Mouse (Mus musculus) heart, postnatal 4 days (tissue): Measurements from ENCODE around the gene Epb41l4b. TPM values are rescaled to one million over a fixed set of nuclear protein-coding genes. Genes with fewer than 3 reads are reported as not detected.

Experiments
- DNase-seq: peaks from one replicate; pipeline ENCODE4 v3.0.0; 2021
- total RNA-seq, 2 experiments: library from RNA; stranded (reverse); gene quantifications; 2 replicates each; pipeline ENCODE4 v1.2.3; 2021

Gene Epb41l4b
- 1 to 10 TPM; 4.9 to 5.4 TPM for total RNA-seq

DNA sequence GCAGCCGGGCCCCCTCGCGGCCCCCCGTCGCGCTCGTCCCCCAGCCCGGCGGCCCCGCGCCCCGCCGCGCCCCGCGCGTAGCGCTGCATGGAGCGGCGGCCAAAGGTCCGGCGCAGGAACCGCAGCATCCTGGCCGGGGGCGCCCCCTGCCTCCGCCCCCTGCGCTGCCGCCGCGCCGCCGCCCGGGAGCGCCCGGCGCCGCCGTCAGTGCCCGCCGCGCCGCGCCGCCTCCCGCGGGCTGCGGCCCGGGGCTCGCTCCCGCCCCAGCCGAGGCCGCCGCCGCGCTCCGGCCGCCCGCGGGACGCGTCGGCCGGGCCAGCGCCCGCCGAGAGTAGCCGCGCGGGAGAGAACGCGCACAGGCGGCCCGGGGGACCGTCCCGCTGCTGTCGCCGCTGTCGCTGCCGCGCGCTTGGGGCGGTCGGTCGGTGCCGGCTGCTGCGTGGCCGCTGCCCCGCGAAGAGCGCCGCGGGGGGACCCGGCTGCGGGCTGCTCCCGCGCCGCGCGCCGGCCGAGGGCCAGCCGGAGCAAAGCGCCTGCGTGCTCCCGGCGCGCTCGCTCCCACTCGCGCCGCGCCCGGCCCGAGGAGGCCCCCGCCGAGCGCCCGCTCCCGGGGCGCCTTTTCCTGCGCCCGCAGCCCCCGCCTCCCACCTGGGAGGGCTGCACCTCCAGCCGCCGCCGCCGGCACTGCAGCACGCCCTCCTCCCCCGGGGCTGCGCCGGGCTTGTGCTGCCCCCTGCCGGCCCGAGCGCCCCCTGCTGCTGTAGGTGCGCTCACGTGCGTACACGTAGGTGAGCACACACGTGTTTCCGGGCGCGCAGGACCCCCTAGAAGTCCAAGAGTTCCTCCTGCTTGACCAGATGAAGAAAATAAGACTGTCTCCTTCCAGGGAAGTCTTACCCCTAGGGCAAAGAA is at the start of gene Epb41l4b:
Epb41l4b (minus strand) TSS at position 412 of the 912 bp plus-strand sequence.
- peak; percentile 86 for DNase-seq

DNA sequence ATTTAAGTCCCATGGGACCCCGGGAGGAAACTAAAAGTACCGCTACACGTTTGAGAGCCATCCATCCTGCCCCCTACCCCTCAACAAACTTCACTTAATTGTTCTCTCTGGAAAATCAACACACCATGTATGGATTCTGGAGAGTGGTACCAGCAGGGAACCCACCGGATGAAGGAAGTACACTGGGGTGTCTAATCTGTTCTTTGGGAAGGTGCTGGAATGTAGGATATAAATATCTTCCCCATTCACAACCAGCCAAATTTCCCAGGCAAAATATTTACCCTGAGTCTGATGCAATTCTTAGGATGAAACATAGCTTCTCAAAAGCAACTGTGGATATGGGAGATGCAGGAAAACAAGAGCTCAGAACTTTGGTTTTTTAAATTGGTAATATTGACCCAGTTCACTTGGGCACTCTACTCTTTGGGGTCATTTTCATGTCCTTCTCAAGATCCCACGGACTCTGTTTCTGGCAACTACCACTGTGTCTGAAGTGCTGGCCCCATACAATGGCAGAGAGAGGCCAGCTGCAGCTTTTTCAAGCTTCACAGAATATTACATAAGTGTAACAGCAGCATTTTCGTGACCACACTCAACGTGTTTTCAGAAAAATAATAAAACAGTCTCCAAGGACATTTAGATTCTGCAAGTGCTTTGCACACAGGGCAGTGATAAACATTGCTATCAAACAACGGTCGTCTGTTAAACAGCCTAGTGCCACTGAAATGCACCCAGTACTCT is 48.5 kb upstream of the Epb41l4b start:
- no peak for DNase-seq

DNA sequence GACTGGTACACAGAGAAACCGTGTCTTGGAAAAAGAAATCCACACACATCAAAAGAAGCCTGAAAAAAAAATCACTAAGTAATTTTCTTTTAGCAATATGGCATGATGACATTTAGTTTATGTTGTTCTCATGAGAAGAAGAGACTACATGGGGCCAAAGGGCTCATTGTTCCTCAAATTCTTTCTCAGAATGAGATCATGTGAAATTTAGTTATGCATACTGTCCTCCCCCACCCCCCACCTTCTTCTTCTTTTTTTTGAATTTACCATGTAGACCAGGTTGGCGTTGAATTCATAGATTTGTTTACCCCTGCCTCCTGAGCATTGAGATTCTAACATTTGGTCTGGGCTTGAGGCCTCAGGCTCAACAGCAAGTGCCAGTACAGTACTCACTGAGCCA is 46.6 kb upstream of the Epb41l4b start:
- no peak for DNase-seq

DNA sequence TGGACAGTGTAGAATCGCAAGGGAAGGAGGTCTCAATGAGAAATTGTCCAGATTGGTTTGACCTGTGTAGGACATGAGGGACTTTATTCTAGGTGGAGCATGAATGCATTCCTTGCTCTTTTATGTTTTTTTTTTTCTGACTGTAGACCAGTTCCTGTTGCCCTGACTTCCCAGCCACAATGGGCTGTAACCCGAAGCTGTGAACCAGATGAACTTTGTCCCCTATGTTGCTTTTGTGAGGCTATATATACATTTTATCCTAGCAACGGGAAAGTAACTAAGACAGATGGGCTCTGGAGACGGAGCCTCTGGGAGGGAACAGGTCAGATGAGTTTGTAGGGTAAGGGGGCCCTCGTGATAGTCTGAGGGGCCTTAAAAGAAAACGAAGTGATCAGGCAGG is 42.8 kb upstream of the Epb41l4b start:
- no peak for DNase-seq

DNA sequence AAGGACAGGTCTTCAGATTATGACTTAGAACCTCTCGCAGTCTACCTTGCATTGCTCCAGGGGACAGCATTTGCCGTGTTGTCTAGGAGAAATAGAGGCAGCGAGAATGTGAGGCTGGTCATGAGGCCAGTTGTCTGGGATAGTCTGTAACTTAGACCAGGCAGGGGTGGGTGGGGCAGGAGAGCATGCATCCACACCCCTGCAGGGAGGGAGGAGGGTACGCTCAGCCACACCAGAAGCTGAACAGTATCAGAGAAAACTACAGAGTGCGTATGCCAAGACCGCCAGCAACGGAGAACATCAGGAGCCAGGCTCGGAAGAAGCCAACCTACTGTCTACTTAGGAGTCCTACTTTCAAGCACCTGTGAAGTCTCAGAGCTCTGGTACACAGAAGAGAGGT is 42.2 kb upstream of the Epb41l4b start:
- DNase-seq: no peak

DNA sequence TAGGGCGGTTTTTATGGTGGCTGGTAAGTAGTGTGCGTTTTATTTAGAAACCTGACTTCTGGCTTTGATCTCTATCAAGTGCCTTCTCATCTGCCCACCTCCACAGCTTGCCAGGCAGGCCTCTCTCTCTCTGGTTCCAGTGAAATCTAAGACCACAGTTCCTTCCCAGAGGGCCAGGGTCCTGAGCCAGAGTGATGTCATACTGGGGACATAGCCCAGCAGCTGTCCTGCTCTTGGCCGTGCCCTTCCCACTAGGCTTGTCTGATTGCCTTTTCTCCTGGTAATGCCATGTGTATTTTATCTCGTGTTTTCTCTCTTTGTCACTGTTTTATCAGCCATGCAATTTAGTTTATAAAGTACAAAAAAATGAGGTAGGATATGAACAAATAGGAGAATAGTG is 40.3 kb upstream of the Epb41l4b start:
- no peak for DNase-seq

DNA sequence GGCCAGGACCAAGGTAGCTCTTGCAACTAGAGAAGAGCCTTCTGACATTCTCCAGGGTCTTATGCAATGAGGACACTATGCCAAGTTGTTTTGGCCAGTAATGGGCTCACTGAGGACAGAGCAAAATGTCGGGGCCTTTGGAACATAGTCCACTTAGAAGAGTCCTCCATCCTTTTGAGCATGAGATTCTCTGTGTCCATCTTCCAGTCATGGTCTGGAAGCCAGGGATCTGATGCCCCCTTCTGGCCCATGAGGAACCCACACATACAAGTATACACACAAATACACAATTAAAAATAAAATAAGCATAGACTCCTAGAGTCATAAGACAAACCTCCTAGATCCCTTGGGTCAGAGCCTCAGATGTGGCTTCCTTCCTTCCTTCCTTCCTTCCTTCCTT is 38.3 kb upstream of the Epb41l4b start:
- DNase-seq: peak; percentile 27

DNA sequence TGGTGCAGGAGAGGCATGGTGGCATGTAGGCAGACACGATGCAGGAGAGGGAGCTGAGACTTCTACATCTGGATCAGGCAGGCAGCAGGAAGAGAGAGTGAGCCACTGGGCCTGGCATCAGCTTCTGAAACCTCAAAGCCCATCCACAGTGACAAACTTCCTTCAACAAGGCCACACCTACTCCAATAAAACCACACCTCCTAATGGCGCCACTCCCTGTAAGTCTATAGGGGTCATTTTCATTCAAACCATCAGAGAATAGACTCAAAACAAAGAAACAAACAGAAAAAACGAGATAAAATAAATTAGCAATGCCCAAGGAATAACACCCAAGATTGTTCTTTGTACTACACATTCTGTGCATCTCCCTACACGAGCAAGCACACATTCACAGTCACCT is 35.6 kb upstream of the Epb41l4b start:
- no peak for DNase-seq

DNA sequence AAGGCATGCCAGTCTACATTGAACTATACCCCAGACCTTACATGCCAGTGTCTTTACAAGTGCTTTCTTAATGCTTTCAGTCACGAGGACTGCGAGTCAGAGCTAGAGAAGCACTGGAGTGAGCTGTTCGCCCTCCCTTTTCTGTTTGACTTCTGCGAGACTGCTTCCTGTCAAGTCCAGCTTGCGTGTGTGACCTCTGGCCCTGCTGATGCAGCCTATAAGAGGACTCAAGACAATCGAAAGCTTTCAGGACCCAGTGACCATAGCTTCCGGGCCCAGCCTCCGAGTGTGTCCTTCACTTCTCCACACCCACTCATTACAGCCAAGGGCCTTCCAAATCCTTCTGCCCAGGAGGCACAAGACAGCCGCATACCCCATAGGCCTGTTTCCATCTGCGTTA is 32.1 kb upstream of the Epb41l4b start:
- no peak for DNase-seq

DNA sequence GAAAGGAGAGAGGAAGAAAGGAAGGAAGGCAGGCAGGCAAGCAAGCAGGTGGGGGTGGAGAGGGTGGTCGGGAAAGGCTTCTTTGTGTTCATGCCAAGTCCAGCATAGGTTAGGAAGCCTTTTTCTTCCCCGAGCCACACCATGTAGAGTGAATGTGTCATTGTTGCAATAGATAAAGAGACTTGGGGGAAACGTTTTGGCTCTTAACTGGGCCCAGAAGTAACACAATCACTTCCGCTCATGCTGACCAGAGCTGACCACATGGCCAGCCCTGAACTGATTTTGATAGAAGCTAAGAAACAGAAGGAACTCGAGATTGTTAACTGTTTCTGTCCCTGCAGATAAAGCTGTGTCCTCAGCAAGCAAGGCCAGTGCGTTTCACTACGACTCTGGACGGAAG is 29.6 kb upstream of the Epb41l4b start:
- DNase-seq: no peak

DNA sequence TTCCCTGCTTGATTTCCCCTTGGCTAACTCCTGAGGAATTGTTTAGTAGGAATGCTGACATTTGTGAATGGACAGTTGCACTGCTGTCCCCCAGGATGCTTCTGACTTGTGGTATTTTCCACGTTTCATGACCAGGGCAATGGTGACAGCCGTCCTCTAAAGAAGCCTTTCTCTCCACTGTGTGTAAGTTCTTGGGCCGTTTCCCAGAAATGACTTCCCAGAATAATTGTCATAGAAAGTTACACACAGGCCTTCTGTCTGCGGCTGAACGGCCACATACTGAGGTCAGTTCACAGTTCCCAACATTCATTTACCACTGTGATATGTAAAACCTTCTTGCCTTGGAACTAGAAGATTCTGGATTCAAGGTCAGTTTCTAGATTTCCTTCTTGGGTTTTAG is 28.6 kb upstream of the Epb41l4b start:
- peak; percentile 61 for DNase-seq

DNA sequence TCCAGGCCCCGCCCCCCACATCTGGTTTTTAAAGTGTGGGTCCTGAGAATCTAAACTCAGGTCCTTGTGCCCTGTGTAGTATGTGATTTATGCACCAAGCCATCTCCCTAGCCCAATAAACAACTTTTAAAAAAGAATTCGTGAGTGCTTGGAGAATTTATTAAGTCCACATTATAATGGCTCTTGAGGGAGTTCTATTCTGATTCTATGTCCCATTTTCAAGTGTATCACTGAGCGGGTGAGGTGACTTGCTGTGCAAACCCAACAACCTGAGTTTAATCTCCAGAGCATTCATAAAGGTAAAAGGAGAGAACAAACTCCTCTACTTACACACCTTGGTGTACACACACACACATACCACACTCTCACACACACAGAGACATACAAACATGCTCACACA is 25.4 kb upstream of the Epb41l4b start:
- DNase-seq: no peak

DNA sequence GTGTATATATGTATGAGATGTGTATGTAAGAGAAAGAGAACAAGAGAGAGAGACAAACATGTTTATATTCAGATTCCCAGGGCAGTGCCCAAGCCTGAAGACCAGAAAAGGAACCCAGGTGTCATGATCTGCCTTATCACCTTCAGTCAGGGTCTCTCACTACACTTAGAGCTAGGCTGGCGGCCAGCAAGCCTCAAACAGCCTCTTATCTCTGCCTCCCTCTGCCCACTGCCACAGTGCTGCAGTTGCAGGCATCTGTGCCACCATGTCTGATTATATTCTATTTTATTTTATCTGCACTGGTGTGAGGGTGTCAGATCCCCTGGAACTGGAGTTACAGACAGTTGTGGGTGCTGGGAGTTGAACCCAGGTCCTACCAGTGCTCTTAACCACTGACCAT is 25.0 kb upstream of the Epb41l4b start:
- no peak for DNase-seq

DNA sequence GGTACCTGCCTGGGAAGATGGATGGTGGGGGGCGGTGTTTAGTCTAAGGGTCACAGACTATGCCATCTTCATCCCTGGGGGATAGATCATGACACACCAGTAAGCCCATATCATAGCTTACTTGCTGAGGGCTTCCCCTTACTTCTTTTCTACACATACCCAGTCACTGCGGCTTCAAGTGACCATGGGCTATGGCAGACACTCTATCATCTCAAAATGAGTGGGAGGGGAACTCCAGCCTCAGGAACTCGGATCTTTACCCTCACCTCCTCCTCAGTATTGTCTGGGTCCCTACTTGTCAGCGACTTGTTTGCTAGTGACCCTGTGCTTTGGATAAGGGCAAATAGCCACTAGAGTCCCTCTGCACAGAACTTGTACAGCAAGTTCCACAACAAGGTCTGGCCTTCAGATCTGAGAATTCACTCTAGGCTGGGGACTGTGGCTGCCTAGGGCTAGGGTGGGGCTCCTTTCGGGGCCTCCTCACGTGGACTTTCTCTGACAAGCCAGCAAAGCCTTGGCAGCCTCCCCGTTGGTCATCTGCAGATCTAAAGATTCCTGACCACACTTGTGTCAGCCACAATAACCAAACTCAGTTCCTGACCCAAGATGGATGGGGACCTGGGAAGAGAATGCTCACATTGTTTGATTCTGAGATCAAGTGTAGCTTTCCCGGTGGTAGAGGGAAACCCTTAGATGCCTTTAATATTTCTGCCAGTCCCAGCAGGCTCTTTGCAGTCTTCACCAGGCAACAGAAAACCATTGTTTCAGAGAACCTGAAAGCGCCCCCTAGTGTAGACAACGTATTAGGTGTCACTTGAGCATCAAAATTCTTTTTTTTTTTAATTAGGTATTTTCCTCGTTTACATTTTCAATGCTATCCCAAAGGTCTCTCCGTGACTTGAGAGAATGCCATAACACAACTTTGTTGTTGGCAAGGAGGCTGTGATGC is 24.0 kb upstream of the Epb41l4b start:
- DNase-seq: no peak

DNA sequence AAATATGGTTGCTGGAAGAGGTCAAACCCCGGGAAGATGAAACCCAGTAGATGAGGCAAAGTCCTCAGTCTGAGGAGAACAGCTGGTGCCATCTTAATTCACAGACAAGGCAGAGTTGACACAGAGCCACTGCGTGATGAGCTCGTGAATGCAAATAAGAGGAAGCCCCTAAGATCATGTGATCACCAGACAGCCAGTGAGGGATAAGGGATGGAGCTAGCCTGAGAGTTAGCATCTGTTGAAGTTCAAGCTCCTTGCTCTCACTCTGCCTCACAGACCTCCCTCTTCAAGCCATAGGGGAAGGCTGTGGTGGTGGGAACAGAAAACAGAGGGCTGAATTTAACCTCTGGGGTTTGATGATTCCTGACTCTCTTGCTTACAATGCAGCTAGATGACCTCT is 22.4 kb upstream of the Epb41l4b start:
- DNase-seq: no peak

DNA sequence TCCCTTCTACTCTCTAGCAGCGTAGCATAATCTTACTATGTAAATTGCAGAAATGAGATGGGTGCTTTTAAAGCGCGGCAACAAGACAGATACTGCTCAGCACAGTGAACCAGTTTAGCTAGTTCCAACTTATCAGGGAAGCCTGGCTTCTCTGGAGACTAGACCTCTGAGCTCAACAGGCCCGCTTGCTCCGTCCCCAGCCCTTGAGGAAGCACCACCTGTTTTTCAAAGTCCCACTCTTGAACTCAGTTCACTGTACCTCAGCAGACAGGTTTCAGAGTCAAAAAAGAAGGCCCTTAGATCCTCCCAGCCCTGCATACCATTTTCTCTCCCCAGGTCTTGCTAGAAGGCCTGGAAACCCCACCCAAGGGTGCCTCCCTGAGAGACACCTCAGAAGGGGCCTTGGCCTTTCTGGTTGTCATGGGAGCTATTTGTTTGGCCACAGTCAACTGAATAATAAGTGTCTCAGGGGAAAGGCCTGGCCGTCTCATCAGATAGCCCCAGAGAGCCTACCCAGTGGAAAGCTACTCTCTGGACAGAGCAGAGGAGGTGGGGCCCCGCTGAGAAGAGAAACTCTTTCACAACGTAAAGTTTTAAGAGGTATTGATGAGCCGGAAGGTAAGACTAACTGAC is 21.5 kb upstream of the Epb41l4b start:
- DNase-seq: no peak

DNA sequence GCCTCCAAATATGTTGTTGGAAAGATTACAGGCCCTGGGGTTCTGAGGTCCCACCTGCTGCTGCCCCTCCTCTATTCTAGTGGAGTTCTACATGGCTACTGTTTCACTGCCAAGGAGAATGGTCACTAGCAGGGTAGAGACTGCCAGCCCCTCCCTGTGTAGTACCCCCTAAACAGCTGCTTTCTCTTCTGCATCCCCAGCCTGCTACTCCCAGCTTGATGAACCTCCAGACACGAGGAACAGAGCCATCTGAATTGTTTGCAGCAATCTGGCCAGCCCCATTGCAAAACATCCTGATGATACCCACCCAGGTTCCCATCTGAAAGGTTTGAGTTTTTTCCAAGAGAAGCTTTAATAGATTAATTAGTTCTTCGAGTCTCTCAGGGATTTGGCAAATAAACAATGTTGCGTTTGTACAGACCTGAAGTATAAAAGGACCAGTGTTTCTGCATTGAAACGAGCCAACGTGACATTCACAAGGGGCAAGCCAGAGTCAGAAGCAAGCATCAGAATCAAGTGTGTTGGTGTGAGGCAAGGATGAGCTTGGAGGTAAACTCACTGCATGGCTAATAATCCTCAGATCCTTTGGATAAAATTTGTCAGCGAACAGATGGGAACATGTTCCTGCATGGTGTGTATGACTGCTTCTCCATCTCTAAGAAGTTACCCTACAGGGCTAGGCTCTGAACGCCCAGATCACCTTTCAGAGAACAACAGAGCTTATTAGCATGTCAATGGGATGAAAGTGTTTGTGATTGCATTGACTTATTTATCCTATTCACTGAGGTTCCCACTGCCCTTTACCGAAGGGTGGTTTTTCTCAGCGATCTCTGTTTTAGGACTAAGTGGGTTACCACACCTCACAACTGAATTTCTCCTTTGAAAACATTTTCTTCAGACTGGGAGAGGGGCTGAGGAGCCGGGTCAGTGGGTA is 19.8 kb upstream of the Epb41l4b start:
- DNase-seq: no peak

DNA sequence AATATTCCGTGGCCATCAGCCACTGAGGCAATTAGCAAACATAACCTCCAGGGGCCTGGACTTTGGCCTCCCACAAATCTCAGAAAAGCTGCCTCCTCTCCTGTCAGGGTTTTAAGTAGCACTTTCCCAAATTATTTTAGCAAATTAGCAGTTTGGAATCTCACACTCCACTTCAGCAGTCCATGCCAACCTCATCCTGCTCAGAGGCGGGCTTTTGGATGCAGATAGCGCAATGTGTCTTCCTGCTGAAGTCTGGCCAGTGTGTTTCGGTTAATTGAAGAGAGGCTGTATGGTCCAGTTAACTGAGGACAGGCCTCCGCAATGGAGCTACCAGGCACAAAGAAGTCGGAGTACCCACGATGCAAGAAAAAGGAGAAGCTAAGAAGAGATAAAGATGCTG is 17.3 kb upstream of the Epb41l4b start:
- no peak for DNase-seq

DNA sequence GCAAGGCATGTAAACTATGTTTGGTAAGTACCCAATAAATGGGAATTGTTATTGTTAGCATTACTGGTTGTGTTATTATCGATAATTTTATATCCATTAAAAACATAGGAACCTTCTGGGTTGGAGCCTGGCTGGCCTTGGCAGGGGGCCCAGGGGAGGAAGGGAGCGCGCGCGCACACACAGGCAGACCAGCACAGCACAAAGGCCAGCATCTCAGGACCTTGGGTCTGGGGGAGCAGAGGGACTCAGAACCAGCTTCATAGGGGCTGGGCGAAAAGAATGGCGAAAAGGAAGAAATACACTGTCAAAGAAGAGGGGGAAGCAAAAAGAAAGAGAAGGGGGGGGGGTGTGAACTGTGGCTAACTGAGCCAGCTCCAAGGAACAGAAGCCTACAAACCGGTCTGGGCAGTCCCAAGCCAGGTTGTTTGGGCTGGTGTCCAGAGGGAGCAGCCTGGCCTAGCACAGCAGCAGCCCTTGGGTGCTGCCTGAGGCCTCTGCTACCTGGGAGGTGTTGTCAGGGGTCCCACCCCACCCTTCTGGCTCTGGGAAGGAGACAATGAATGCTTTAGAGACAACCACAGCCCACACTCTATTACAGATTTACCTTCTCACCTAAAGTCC is 13.4 kb upstream of the Epb41l4b start:
- DNase-seq: no peak

DNA sequence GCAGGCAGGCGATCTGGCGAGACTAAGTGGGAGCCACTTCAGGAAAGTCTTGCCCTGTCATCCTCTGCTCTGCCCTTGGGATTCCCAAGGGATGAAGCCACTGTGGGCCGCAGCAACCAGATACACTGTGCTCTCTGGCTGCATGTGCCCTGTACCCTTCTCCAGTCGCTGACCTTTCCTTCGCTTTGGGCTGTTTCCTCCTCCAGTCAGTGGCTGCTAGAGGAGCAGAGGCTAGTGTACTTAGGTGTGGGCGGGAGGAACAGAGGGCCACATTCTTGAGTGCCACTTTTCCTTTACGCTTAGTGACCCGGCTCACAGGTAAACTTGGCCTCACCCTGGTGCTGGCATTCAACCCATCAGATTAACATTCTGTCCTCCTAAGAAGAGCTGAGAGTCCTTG is 10.6 kb upstream of the Epb41l4b start:
- no peak for DNase-seq
